Mouse (Mus musculus) small intestine, adult 2 months (tissue): ENCODE measurements around the gene Trim44.

Source experiments
- CTCF ChIP-seq: fragments of 200-500 bp; IDR thresholded peaks from 2 replicates; pipeline ENCODE4 v1.5.1; 2012; ENCODE audit warnings: low read depth, mild to moderate bottlenecking, control low read depth, inconsistent platforms, low read length, moderate library complexity, mixed read lengths; ENCODE audit not compliant: insufficient replicate concordance, insufficient read length; ENCODE audit errors: extremely low read depth
- POLR2A ChIP-seq: fragments of 200-500 bp; IDR thresholded peaks from 2 replicates; pipeline ENCODE4 v1.6.1; 2012; ENCODE audit warnings: low read depth, mild to moderate bottlenecking, control low read depth, inconsistent platforms, low read length, moderate library complexity

GRCm38 (mm10) chr2:102382519-102382918 is 25.1 kb downstream of the Trim44 start:
- no peak for TF ChIP-seq CTCF
- TF ChIP-seq POLR2A = no peak
